ENCODE assay signal across 8 mouse cellular contexts in genomic region chr2:60355388-60355683, GRCm38 (mm10). TPM values are rescaled to one million over a fixed set of nuclear protein-coding genes. Genes with fewer than 3 reads are reported as not detected.
DNase-seq lines count a peak whose midpoint lies in the region; ATAC-seq and TF ChIP-seq lines count a peak whose summit lies in the region.

No protein-coding gene starts in this region.

- H3K36me3 ChIP-seq in forebrain, embryonic 13.5 days (ENCODE audit: poor library complexity, severe bottlenecking): no peaks in the 10 kb centered on the region
- no peaks in the 10 kb centered on the region for H3K36me3 ChIP-seq in forebrain, embryonic 16.5 days (ENCODE audit: control insufficient read depth, insufficient read depth)
- no peaks in the 10 kb centered on the region for H3K36me3 ChIP-seq in embryonic facial prominence, embryonic 14.5 days (ENCODE audit: control insufficient read depth, insufficient read depth, low read length)
- H3K36me3 ChIP-seq in midbrain, embryonic 14.5 days (ENCODE audit: control insufficient read depth, insufficient read depth, low read length): no peaks in the 10 kb centered on the region

- 0 out of 2 replicates have a peak, but pooled peaks have one; percentile 3 for ATAC-seq in forebrain, embryonic 13.5 days
- no peak for ATAC-seq in forebrain, embryonic 16.5 days
- ATAC-seq in embryonic facial prominence, embryonic 14.5 days (ENCODE audit: low read depth): no peak
- ATAC-seq in midbrain, embryonic 14.5 days (ENCODE audit: low FRiP score, low TSS enrichment): no peak

- no peak for TF ChIP-seq CTCF in layer of hippocampus, adult 2 months (conservative IDR thresholded peaks at IDR 0.05)

- H3K4me1 ChIP-seq in forebrain, embryonic 13.5 days: peaks cover 8% of the 10 kb centered on the region; the same call in 1 of the 2 replicates
- peaks cover 4% of the 10 kb centered on the region for H3K4me1 ChIP-seq in forebrain, embryonic 16.5 days (replicated peaks; ENCODE audit: control insufficient read depth, insufficient read depth, low read length)
- peaks cover 9% of the 10 kb centered on the region; the same call in 1 of the 2 replicates for H3K4me1 ChIP-seq in embryonic facial prominence, embryonic 14.5 days (ENCODE audit: control insufficient read depth, insufficient read depth, low read length)
- no peaks in the 10 kb centered on the region for H3K4me1 ChIP-seq in midbrain, embryonic 14.5 days (ENCODE audit: control insufficient read depth, insufficient read depth, low read length)

- no peak overlapping the region for H3K27ac ChIP-seq in forebrain, embryonic 13.5 days
- no peak overlapping the region for H3K27ac ChIP-seq in forebrain, embryonic 16.5 days (ENCODE audit: low read length)
- H3K27ac ChIP-seq in layer of hippocampus, adult 2 months: 0 out of 2 replicates have a peak overlapping the region, but pooled peaks have one; percentile 59
- H3K27ac ChIP-seq in embryonic facial prominence, embryonic 14.5 days (replicated peaks; ENCODE audit: low read depth, low read length): no peak overlapping the region
- H3K27ac ChIP-seq in midbrain, embryonic 14.5 days (replicated peaks; ENCODE audit: low read depth, low read length): 0 out of 2 replicates have a peak overlapping the region, but pooled peaks have one; percentile 32

- peak overlapping the region; percentile 40 for H3K4me2 ChIP-seq in forebrain, embryonic 13.5 days
- H3K4me2 ChIP-seq in forebrain, embryonic 16.5 days (ENCODE audit: low read length): no peak overlapping the region
- peak overlapping the region; percentile 18; the same call in 1 of the 2 replicates for H3K4me2 ChIP-seq in embryonic facial prominence, embryonic 14.5 days (ENCODE audit: low read depth, low read length)
- H3K4me2 ChIP-seq in midbrain, embryonic 14.5 days (ENCODE audit: low read length): peak overlapping the region; percentile 42

- H3K9ac ChIP-seq in forebrain, embryonic 13.5 days: no peak overlapping the region
- H3K9ac ChIP-seq in forebrain, embryonic 16.5 days (replicated peaks; ENCODE audit: low read depth, low read length): no peak overlapping the region
- no peak overlapping the region for H3K9ac ChIP-seq in embryonic facial prominence, embryonic 14.5 days (ENCODE audit: low read depth, low read length)
- H3K9ac ChIP-seq in midbrain, embryonic 14.5 days (replicated peaks; ENCODE audit: low read length): no peak overlapping the region

- no peaks in the 10 kb centered on the region for H3K27me3 ChIP-seq in forebrain, embryonic 13.5 days
- H3K27me3 ChIP-seq in forebrain, embryonic 16.5 days (replicated peaks; ENCODE audit: control insufficient read depth, insufficient read depth, low read length): no peaks in the 10 kb centered on the region
- H3K27me3 ChIP-seq in embryonic facial prominence, embryonic 14.5 days (replicated peaks; ENCODE audit: control insufficient read depth, insufficient read depth, low read length): no peaks in the 10 kb centered on the region
- no peaks in the 10 kb centered on the region for H3K27me3 ChIP-seq in midbrain, embryonic 14.5 days (ENCODE audit: control insufficient read depth, insufficient read depth, low read length)

- DNase-seq in layer of hippocampus, adult 2 months (ENCODE audit: low spot score in 2 of 2): no peak
- DNase-seq in layer of hippocampus, adult 11-12 months (ENCODE audit: low spot score): no peak
- peak; percentile 14 for DNase-seq in embryonic facial prominence, embryonic 14.5 days (ENCODE audit: low spot score)
- DNase-seq in midbrain, embryonic 14.5 days: peak; percentile 60
- no peak for DNase-seq in retina, postnatal 1 day
- DNase-seq in layer of hippocampus, postnatal 36 days: no peak

- H3K4me3 ChIP-seq in forebrain, embryonic 13.5 days: no peak overlapping the region
- no peak overlapping the region for H3K4me3 ChIP-seq in forebrain, embryonic 16.5 days (replicated peaks; ENCODE audit: low read length)
- peak overlapping the region; percentile 13; the same call in 1 of the 2 replicates for H3K4me3 ChIP-seq in layer of hippocampus, adult 2 months
- H3K4me3 ChIP-seq in embryonic facial prominence, embryonic 14.5 days (ENCODE audit: low read depth, low read length): no peak overlapping the region
- no peak overlapping the region for H3K4me3 ChIP-seq in midbrain, embryonic 14.5 days (replicated peaks; ENCODE audit: low read depth, low read length)

- H3K9me3 ChIP-seq in forebrain, embryonic 13.5 days (replicated peaks): no peaks in the 10 kb centered on the region
- no peaks in the 10 kb centered on the region for H3K9me3 ChIP-seq in forebrain, embryonic 16.5 days (ENCODE audit: control insufficient read depth, low read length)
- no peaks in the 10 kb centered on the region for H3K9me3 ChIP-seq in embryonic facial prominence, embryonic 14.5 days (ENCODE audit: control insufficient read depth, low read length)
- no peaks in the 10 kb centered on the region for H3K9me3 ChIP-seq in midbrain, embryonic 14.5 days (ENCODE audit: control insufficient read depth, low read length)

- WGBS in forebrain, embryonic 13.5 days: 24% methylated on average over 3 of the region's 3 CpGs
- WGBS in forebrain, embryonic 16.5 days: 16% methylated on average over 3 of the region's 3 CpGs
- WGBS in embryonic facial prominence, embryonic 14.5 days: 27% methylated on average over 3 of the region's 3 CpGs
- 16% methylated on average over 3 of the region's 3 CpGs for WGBS in midbrain, embryonic 14.5 days

RNA-seq across cellular contexts. Expression of gene Ly75, which starts 27.8 kb away (rescaled TPM):
- 0.41 and 0.63 TPM in 2 replicates for polyA plus RNA-seq in forebrain, embryonic 13.5 days (2015; fragmentation: Nextera tagmentation; extraction: Ambion mirVana)
- 1.2 and 1.5 TPM in 2 replicates for polyA plus RNA-seq in forebrain, embryonic 16.5 days (2015; fragmentation: Nextera tagmentation; extraction: Ambion mirVana)
- total RNA-seq in layer of hippocampus, adult 2 months (2021): under 1 TPM; 0.88 to 0.95 TPM
- polyA plus RNA-seq in embryonic facial prominence, embryonic 14.5 days (2014; fragmentation: Nextera tagmentation; extraction: Ambion mirVana): 1.1 and 1.2 TPM in 2 replicates
- polyA plus RNA-seq in midbrain, embryonic 14.5 days (2014; fragmentation: Nextera tagmentation; extraction: Ambion mirVana): 0.58 and 0.96 TPM in 2 replicates
- total RNA-seq in layer of hippocampus, postnatal 36 days (2021): 1 to 10 TPM in 1 of 2 experiments, under 1 TPM in 1; 0.95 to 1.3 TPM

Comparison
In these comparisons a context has a peak if more than half of its experiments do, and no peak if none do; other contexts are left out.
1. H3K27ac ChIP-seq: peak in layer of hippocampus, adult 2 months (single experiment) and midbrain, embryonic 14.5 days (single experiment); none in forebrain, embryonic 13.5 days (single experiment), forebrain, embryonic 16.5 days (single experiment) and embryonic facial prominence, embryonic 14.5 days (single experiment).
2. DNase-seq: peak in embryonic facial prominence, embryonic 14.5 days (single experiment) and midbrain, embryonic 14.5 days (single experiment); none in layer of hippocampus, adult 2 months (0 of 2), layer of hippocampus, adult 11-12 months (single experiment), retina, postnatal 1 day (single experiment) and layer of hippocampus, postnatal 36 days (0 of 2).